Mouse (Mus musculus) testis, adult 2 months (tissue): ENCODE results near the gene Pibf1. TPM values are rescaled to one million over a fixed set of nuclear protein-coding genes. Genes with fewer than 3 reads are reported as not detected.

Source experiments
- H3K27ac ChIP-seq: fragments of 200-500 bp; 2 replicates; pipeline ENCODE4 v1.5.1; 2012; ENCODE audit warnings: low read depth, low read length; ENCODE audit not compliant: control insufficient read depth, insufficient read depth
- H3K27me3 ChIP-seq: fragments of 200-500 bp; 2 replicates; pipeline ENCODE4 v1.6.1; 2012; ENCODE audit warnings: mild to moderate bottlenecking, low read length, moderate library complexity; ENCODE audit not compliant: control insufficient read depth, insufficient read depth
- H3K36me3 ChIP-seq: fragments of 200-500 bp; 2 replicates; pipeline ENCODE4 v1.6.1; 2012; ENCODE audit warnings: mild to moderate bottlenecking, low read length; ENCODE audit not compliant: control insufficient read depth, insufficient read depth
- H3K4me1 ChIP-seq: fragments of 200-500 bp; 2 replicates; pipeline ENCODE4 v1.6.1; 2012; ENCODE audit warnings: low read length; ENCODE audit not compliant: control insufficient read depth, insufficient read depth
- H3K4me3 ChIP-seq: fragments of 200-500 bp; 2 replicates; pipeline ENCODE4 v1.5.1; 2012; ENCODE audit warnings: low read depth, mild to moderate bottlenecking, low read length, moderate library complexity, mixed read lengths; ENCODE audit not compliant: control insufficient read depth
- CTCF ChIP-seq: fragments of 200-500 bp; IDR thresholded peaks from 2 replicates; pipeline ENCODE4 v1.5.1; 2012; ENCODE audit warnings: low read depth, mild to moderate bottlenecking, inconsistent platforms, low read length, moderate library complexity; ENCODE audit not compliant: control insufficient read depth, insufficient read depth, insufficient replicate concordance
- POLR2A ChIP-seq: fragments of 200-500 bp; IDR thresholded peaks from 2 replicates; pipeline ENCODE4 v1.6.1; 2012; ENCODE audit warnings: low read depth, mild to moderate bottlenecking, inconsistent platforms, low read length, moderate library complexity; ENCODE audit not compliant: control insufficient read depth
- polyA plus RNA-seq: library from polyadenylated mRNA; depleted of rRNA; stranded (reverse); fragments of >200 nt; gene quantifications from 2 replicates; pipeline ENCODE4 v1.2.3, GENCODE M21; 2012

Gene Pibf1
- polyA plus RNA-seq, 1 experiment, result 7.9 TPM

DNA sequence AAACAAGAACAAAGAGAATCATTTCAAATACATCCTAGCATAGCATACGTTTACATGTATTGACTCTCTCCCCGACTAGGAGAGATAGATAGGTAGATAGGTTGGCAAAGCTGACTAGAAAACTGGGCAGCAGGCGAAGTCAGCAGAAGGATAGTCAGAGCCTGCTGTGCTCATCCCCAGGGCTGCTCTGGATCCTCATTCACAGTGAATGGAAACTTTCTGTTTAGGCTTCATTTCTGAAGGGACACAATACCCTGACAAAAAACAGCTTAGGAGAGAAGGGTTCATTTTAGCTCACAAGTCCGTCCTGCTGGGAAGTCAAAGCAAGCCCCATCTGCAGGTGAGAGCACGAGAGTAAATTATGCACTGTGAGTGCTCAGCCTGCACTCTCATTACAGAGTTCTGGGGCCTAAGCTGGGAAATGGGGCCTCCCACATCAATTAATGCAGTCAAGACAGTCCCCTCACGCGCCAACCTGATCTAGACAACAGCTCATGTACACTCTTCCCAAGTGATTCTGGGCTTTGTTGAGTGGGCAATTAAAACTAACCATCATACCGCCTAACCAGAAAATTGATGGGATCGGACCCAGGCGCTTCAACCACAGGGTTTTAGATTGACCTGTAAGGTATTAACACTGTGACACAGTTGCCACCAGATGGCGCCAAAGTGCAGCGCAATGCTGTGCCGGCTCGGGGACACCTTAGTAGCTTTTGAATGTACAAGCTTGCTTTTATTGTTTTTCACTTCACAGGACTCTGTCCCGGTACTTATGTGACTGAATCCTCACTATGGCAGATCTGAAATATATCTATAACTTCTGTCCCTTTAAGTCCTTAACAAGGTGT lies 42.8 kb downstream of the Pibf1 start:
- Histone ChIP-seq H3K36me3 (0 out of 2 replicates have a peak, but pooled peaks cover 1% of the 10 kb centered on the region), H3K4me3 (no peak overlapping the region), H3K27ac (no peak overlapping the region), H3K4me1 (no peaks in the 10 kb centered on the region), H3K27me3 (no peaks in the 10 kb centered on the region)
- TF ChIP-seq POLR2A (no peak), CTCF (peak; percentile 79; the same call in 1 of the 2 replicates)

DNA sequence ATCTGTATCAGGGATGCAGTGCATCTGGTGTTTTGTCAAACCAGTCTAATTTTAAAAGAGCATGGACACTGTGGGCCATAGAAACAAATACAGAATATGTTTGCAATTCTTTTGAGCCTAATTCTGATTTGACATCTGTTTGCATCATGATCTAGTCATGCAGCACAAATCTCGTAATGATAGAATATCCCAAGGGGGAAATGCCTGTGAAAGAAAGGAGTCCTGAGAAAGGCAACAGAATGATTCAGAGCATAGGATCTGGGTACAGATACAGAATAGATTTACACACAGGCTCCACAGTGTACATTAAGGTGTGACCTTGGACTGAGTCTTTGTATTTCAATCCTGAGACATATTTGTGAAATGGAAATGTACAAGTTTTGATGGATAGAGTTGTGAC lies 47.6 kb downstream of the Pibf1 start:
- TF ChIP-seq POLR2A (no peak), CTCF (no peak)
- Histone ChIP-seq H3K27me3 (no peaks in the 10 kb centered on the region), H3K36me3 (no peaks in the 10 kb centered on the region; the same call in 1 of the 2 replicates), H3K27ac (no peak overlapping the region), H3K4me1 (no peaks in the 10 kb centered on the region), H3K4me3 (no peak overlapping the region)

DNA sequence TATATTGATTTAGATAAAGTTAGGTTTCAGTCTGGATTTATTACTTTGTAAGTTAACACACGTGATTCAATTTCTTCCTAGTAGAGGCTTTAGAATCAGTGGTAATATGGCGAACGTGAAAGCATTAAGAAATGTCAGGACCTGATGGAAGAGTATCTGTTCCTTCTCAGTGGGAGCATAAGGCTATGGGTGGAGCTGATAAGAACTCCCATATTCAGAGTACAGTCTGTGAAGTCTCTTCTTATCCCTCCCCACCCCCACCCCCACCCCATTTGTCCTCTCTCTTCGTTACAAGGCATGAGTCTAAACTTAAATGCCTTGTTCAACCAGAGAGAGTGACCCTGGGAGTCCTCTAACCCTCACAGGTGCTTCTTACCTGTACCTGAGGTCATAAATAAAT lies 53.5 kb downstream of the Pibf1 start:
- no peaks in the 10 kb centered on the region for H3K27me3 ChIP-seq
- no peaks in the 10 kb centered on the region for H3K4me1 ChIP-seq
- peaks cover 1% of the 10 kb centered on the region; the same call in 1 of the 2 replicates for H3K36me3 ChIP-seq
- H3K4me3 ChIP-seq, result no peak overlapping the region
- no peak overlapping the region for H3K27ac ChIP-seq
- TF ChIP-seq POLR2A, result no peak
- TF ChIP-seq CTCF, result no peak

DNA sequence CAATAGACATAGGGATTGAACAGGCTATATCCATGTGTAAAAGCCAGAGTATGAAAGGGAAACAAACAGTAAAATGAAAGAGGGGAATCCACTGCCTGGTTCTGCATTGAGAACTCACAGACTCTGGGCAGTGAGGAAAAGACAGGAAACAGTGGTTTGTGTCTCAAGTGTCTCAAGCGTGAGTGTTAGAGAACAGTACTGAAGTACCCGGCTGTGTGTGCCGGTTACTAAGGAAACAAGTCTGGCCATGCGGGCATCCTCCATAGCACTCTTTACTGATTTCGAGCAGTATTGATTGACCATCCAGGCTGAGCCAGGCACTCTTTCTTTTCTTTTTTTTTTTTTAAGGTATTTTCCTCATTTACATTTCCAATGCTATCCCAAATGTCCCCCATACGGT lies 60.7 kb downstream of the Pibf1 start:
- Histone ChIP-seq H3K27me3 (no peaks in the 10 kb centered on the region), H3K27ac (no peak overlapping the region), H3K4me3 (no peak overlapping the region), H3K36me3 (peaks cover 1% of the 10 kb centered on the region; the same call in 1 of the 2 replicates), H3K4me1 (no peaks in the 10 kb centered on the region)
- TF ChIP-seq CTCF (no peak), POLR2A (no peak)

DNA sequence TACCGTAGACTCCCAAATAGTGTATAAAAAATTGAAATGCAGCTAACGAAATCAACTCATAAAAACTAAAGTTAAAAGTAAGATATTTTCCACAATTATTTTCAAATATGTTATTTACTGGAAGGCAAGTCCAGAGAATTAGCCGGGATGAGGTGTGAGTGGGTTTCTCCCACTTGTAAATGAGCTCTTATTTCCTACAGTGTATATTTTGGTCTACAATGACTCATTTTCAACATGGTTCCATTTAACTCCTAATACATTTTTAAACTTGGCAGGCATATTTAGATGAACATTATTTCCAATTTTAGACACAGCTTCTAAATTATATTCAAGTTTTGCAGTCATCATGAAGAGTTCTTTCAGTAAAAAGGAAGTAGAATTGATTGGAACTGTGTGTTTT lies 63.8 kb downstream of the Pibf1 start:
- no peaks in the 10 kb centered on the region for H3K27me3 ChIP-seq
- H3K27ac ChIP-seq, result no peak overlapping the region
- no peak for TF ChIP-seq POLR2A
- no peak for TF ChIP-seq CTCF
- H3K4me1 ChIP-seq, result no peaks in the 10 kb centered on the region
- H3K4me3 ChIP-seq, result no peak overlapping the region
- no peaks in the 10 kb centered on the region for H3K36me3 ChIP-seq

DNA sequence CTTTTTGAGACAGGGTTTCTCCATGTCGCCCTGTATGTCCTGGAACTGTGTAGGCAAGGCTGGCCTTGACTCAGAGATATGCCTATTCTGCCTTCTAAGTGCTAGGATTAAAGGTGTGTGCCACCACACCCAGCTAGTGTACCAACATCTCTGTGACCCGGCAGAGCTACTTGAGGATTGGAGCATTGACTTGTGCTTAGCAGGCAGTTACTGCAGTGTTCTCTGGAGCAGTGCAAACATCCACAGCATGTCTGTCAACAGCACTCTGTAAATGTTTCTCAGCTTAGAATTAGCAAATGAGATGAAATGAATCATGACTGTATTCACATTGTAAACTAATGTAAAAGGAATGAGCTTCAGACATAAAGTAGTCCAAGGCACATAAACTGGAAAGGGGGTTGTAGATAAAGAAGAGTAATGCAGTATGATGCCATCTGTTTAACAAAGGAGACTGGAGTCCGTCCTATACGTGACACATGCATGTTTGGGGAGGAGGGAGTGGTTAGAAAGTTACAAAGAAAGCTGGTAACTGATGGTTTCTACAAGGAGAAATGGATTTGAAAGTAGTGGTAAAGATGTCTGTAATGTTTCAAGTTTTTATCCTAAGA lies 75.0 kb downstream of the Pibf1 start:
- Histone ChIP-seq H3K4me3 (no peak overlapping the region), H3K36me3 (no peaks in the 10 kb centered on the region), H3K27ac (no peak overlapping the region), H3K4me1 (no peaks in the 10 kb centered on the region), H3K27me3 (no peaks in the 10 kb centered on the region)
- TF ChIP-seq POLR2A (no peak), CTCF (no peak)

DNA sequence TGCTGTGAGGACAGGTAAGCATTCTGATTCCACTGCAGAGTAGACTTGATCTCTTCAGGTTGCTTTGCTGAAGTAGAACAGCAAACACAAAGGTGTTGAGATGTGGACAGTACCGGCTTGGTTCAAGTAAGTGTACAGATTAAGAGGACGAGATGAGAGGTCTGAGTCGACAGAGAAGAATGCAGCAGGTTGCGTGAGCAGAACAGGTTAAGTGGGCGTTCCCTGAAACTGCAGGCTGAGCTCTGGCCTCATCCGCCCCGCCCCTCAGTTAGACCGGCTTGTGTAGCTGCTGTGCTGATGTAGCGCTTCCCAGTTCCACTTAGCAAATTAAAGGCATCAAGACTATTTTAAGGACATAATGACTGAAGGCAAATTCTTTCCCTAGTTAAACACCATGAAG lies 77.3 kb downstream of the Pibf1 start:
- Histone ChIP-seq H3K4me1 (no peaks in the 10 kb centered on the region), H3K36me3 (no peaks in the 10 kb centered on the region), H3K27me3 (no peaks in the 10 kb centered on the region), H3K4me3 (peak overlapping the region; percentile 58), H3K27ac (no peak overlapping the region)
- TF ChIP-seq CTCF (no peak), POLR2A (no peak)

DNA sequence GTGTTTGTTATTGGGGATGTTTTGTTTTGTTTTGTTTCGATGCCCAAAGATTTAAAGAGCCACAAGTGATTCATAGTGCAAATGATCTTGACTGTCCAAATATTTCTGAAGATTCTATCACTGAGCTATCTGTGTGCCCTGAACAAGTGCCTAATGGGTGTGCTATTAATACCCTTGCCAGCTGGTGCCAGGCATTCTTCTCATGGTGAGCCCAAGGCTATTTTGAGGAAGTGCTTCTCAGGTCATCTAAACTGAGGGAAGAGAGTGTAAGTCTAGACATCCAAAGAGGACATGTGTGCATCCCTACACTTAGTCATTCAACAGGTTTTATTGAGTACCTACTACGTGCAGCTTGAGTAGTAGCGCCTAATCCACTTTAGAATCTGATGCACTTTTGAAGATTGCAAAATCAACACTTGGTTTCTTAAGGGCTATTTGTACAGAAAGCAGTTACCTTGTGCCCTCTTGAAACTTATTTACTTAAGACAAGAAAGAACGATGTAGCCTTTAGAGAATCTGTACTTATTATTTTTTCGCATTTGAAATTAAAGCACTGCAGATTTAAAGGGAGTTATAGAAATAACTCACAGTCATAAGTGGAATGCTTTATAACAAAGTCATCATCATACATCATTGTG lies 91.0 kb downstream of the Pibf1 start:
- no peak overlapping the region for H3K27ac ChIP-seq
- H3K27me3 ChIP-seq, result no peaks in the 10 kb centered on the region
- TF ChIP-seq POLR2A (no peak), CTCF (no peak)
- 0 out of 2 replicates have a peak, but pooled peaks cover 1% of the 10 kb centered on the region for H3K36me3 ChIP-seq
- no peak overlapping the region for H3K4me3 ChIP-seq
- no peaks in the 10 kb centered on the region for H3K4me1 ChIP-seq
